10 mouse cellular contexts compared by ENCODE assay signal in genomic region chr11:6001981-6002649, GRCm38 (mm10). TPM values are rescaled to one million over a fixed set of nuclear protein-coding genes. Genes with fewer than 3 reads are reported as not detected.
DNase-seq lines count a peak whose midpoint lies in the region; TF ChIP-seq lines count a peak whose summit lies in the region.
"Had no signal": no experiment of that assay in that cellular context is flagged by ENCODE, and none has a peak within 500 bp of the region (broad histone marks: within the 10 kb centered on the region; RNA-seq: fewer than 3 reads in every experiment).

No protein-coding gene starts in this region.

- H3K4me1 ChIP-seq in heart, embryonic 10.5 days: peaks cover 52% of the 10 kb centered on the region
- H3K4me1 ChIP-seq in kidney, adult 2 months (ENCODE audit: control insufficient read depth, insufficient read depth, low read length): peaks cover 33% of the 10 kb centered on the region

- TF ChIP-seq POLR2A in kidney, adult 2 months (IDR thresholded peaks at IDR 0.05; ENCODE audit: low read depth, low read length): no peak

- peaks cover 19% of the 10 kb centered on the region for H3K27me3 ChIP-seq in heart, embryonic 10.5 days (ENCODE audit: insufficient read depth, poor library complexity, severe bottlenecking)
- H3K27me3 ChIP-seq in kidney, adult 2 months (replicated peaks; ENCODE audit: control insufficient read depth, insufficient read depth, low read length): no peaks in the 10 kb centered on the region

- intact Hi-C loops in left cerebral cortex, postnatal 14 days (cut with DNase I): no loop called here

- no peak for TF ChIP-seq CTCF in kidney, adult 2 months (conservative IDR thresholded peaks at IDR 0.05; ENCODE audit: insufficient read depth, insufficient read length, low read depth, low read length)

- H3K4me3 ChIP-seq in heart, embryonic 10.5 days: no peak overlapping the region
- H3K4me3 ChIP-seq in kidney, adult 2 months (ENCODE audit: insufficient read depth, low read depth, low read length): no peak overlapping the region

- no peaks in the 10 kb centered on the region for H3K9me3 ChIP-seq in heart, embryonic 10.5 days
- H3K9me3 ChIP-seq: G1E had no signal

- H3K36me3 ChIP-seq in heart, embryonic 10.5 days: no peaks in the 10 kb centered on the region
- H3K36me3 ChIP-seq in kidney, adult 2 months (ENCODE audit: control insufficient read depth, insufficient read depth, low read length): no peaks in the 10 kb centered on the region
- H3K36me3 ChIP-seq: G1E had no signal

- 67% methylated on average over 9 of the region's 9 CpGs for WGBS in heart, embryonic 10.5 days
- 82% methylated on average over 9 of the region's 9 CpGs for WGBS in kidney, adult 2 months

- peak overlapping the region; percentile 93 for H3K27ac ChIP-seq in heart, embryonic 10.5 days
- H3K27ac ChIP-seq in kidney, adult 2 months (ENCODE audit: insufficient read depth, low read depth, low read length): no peak overlapping the region

- DNase-seq in heart, embryonic 10.5 days (ENCODE audit: low spot score): no peak
- DNase-seq in heart, adult 8-10 months (ENCODE audit: low spot score): no peak
- DNase-seq in Muller cell, postnatal 12 days (ENCODE audit: inconsistent ontology term): peak; percentile 38
- peak; percentile 89 for DNase-seq in cerebellum, adult 9-11 months
- DNase-seq in left cerebral cortex, postnatal 14 days (ENCODE audit: low spot score in 2 of 2): peak; percentile 53 to 66
- no peak for DNase-seq in right cerebral cortex, postnatal 25 days
- DNase-seq in kidney, adult 2 months: no peak
- no peak for DNase-seq in urinary bladder, postnatal 25 days (ENCODE audit: low spot score)

RNA-seq across cellular contexts. Expression of gene Ykt6, which starts 46.6 kb away (rescaled TPM):
- polyA plus RNA-seq in heart, embryonic 10.5 days (2016; fragmentation: Nextera tagmentation; extraction: Ambion mirVana): 48.1 and 56.7 TPM in 2 replicates
- total RNA-seq in heart, adult 8-10 months (2022): 10 to 100 TPM; 54.8 to 67.3 (median 62.1) TPM
- 100 to 1,000 TPM in 1 of 2 experiments, 10 to 100 TPM in 1; 99.6 to 108 TPM for total RNA-seq in left cerebral cortex, postnatal 14 days (2021)
- polyA plus RNA-seq in kidney, adult 2 months (2012; rRNA removed): 54.1 and 60.4 TPM in 2 replicates

RNA-seq across cellular contexts. Expression of gene Gck, which starts 52.2 kb away (rescaled TPM):
- polyA plus RNA-seq in heart, embryonic 10.5 days (2016; fragmentation: Nextera tagmentation; extraction: Ambion mirVana): 2.1 and 2.6 TPM in 2 replicates
- total RNA-seq in heart, adult 8-10 months (2022): 10 to 100 TPM; 15.2 to 30.8 (median 18.1) TPM
- 1 to 10 TPM; 1.6 to 2.1 TPM for total RNA-seq in left cerebral cortex, postnatal 14 days (2021)
- 0.16 and 0.43 TPM in 2 replicates for polyA plus RNA-seq in kidney, adult 2 months (2012; rRNA removed)
- total RNA-seq: megakaryocyte-erythroid progenitor cell, adult 5-6 weeks had no signal
- polyA plus RNA-seq: G1E had no signal

Comparison
In these comparisons a context has a peak if more than half of its experiments do, and no peak if none do; other contexts are left out.
1. DNase-seq: peak in Muller cell, postnatal 12 days (single experiment), cerebellum, adult 9-11 months (single experiment) and left cerebral cortex, postnatal 14 days (2 of 2); none in heart, embryonic 10.5 days (single experiment), heart, adult 8-10 months (single experiment), right cerebral cortex, postnatal 25 days (single experiment), kidney, adult 2 months (single experiment) and urinary bladder, postnatal 25 days (single experiment).
2. RNA of gene Gck, which starts 52.2 kb away (total RNA-seq): 15.2 to 30.8 TPM in heart, adult 8-10 months; 1.6 to 2.1 TPM in left cerebral cortex, postnatal 14 days; every median in the first group is over 4 times any median in the second.